Mouse (Mus musculus) spleen, postnatal 14 days (tissue): ENCODE measurements around the gene Il1b.

ENCODE experiments used
- DNase-seq, 2 experiments: peaks; one replicate each; pipeline ENCODE4 v3.0.0; 2021 to 2022; ENCODE audit warnings: low spot score in 2 of 2

Il1b gene

GRCm38 (mm10) chr2:129371039-129371438 is at the start of gene Il1b:
Il1b (minus strand) TSS chr2:129371139.
- no peak for DNase-seq

- no peak for DNase-seq
Measured at GRCm38 (mm10) chr2:129419361-129419880, 48.5 kb upstream of the Il1b start.

- no peak for DNase-seq
Measured at GRCm38 (mm10) chr2:129414593-129414992, 43.7 kb upstream of the Il1b start.

GRCm38 (mm10) chr2:129413488-129413887 is 42.5 kb upstream of the Il1b start:
- no peak for DNase-seq

- no peak for DNase-seq
Measured at GRCm38 (mm10) chr2:129411651-129412050, 40.7 kb upstream of the Il1b start.

GRCm38 (mm10) chr2:129410344-129410743 is 39.4 kb upstream of the Il1b start:
- DNase-seq, result no peak

GRCm38 (mm10) chr2:129408476-129408875 is 37.5 kb upstream of the Il1b start:
- DNase-seq, result peak; percentile 21 to 42

GRCm38 (mm10) chr2:129407596-129407995 is 36.7 kb upstream of the Il1b start:
- DNase-seq, result no peak

GRCm38 (mm10) chr2:129406508-129406907 is 35.6 kb upstream of the Il1b start:
- no peak for DNase-seq

GRCm38 (mm10) chr2:129403786-129404185 is 32.8 kb upstream of the Il1b start:
- no peak for DNase-seq

- DNase-seq, result no peak
Measured at GRCm38 (mm10) chr2:129402330-129402729, 31.4 kb upstream of the Il1b start.

- DNase-seq, result no peak
Measured at GRCm38 (mm10) chr2:129401803-129402202, 30.9 kb upstream of the Il1b start.

GRCm38 (mm10) chr2:129398176-129398575 is 27.2 kb upstream of the Il1b start:
- DNase-seq, result no peak

- DNase-seq, result no peak
Measured at GRCm38 (mm10) chr2:129393524-129393923, 22.6 kb upstream of the Il1b start.

- DNase-seq, result no peak
Measured at GRCm38 (mm10) chr2:129390161-129390560, 19.2 kb upstream of the Il1b start.

GRCm38 (mm10) chr2:129389323-129389722 is 18.4 kb upstream of the Il1b start:
- no peak for DNase-seq

- DNase-seq, result no peak
Measured at GRCm38 (mm10) chr2:129385331-129385730, 14.4 kb upstream of the Il1b start.

- no peak for DNase-seq
Measured at GRCm38 (mm10) chr2:129384272-129384660, 13.3 kb upstream of the Il1b start.

- no peak for DNase-seq
Measured at GRCm38 (mm10) chr2:129383512-129384271, 12.8 kb upstream of the Il1b start.

GRCm38 (mm10) chr2:129380746-129381474 is 10.0 kb upstream of the Il1b start:
- no peak for DNase-seq

- no peak for DNase-seq
Measured at GRCm38 (mm10) chr2:129380211-129380610, 9.3 kb upstream of the Il1b start.

GRCm38 (mm10) chr2:129373307-129373706 is 2.4 kb upstream of the Il1b start:
- DNase-seq, result no peak

- no peak for DNase-seq
Measured at GRCm38 (mm10) chr2:129369615-129370014, 1.3 kb downstream of the Il1b start.
